Mouse (Mus musculus) olfactory bulb, adult 2 months (tissue): ENCODE results near the gene Pam.

Source experiments
- CTCF ChIP-seq: fragments of 200-500 bp; IDR thresholded peaks from 2 replicates; pipeline ENCODE4 v1.5.1; 2012; ENCODE audit warnings: low read depth, mild to moderate bottlenecking, low read length, moderate library complexity; ENCODE audit not compliant: insufficient read depth
- POLR2A ChIP-seq: fragments of 200-500 bp; IDR thresholded peaks from 2 replicates; pipeline ENCODE4 v1.6.1; 2012; ENCODE audit warnings: mild to moderate bottlenecking, low read depth, low read length, moderate library complexity; ENCODE audit not compliant: insufficient read depth

DNA sequence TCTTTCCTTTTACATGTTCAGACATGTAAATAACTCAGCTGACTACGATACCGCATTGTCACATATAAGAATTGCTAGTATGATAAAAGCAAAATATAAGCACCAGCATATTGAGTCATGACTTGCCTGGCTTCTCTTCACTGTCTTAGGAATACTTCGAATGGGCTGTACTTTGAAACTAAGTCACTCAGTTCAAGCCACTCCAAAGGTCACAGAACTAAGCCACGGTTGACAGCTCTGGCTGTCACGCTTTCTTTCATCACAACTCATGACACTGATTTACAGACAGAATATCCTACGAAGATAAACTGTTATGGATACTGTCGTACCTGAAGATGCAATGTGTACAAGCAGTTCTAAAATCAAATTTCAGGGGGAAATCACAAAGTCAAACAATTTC, 168.7 kb downstream of the Pam start:
- TF ChIP-seq POLR2A, result no peak
- TF ChIP-seq CTCF, result no peak
